Mouse (Mus musculus) myocyte (in vitro differentiated cells): ENCODE measurements at regions not wholly inside any gene's neighbourhood (a gene's known extent, or its start where the extent isn't known, plus 50 kb on each side); places are given as distances from the start of the nearest gene placed in this dataset.

Experiments
- H3K27me3 ChIP-seq: one replicate; pipeline ENCODE4 v1.6.1; 2011; ENCODE audit not compliant: control insufficient read depth, insufficient read depth, insufficient read length
- H3K36me3 ChIP-seq: one replicate; pipeline ENCODE4 v1.6.1; 2011; ENCODE audit not compliant: control insufficient read depth, insufficient read depth
- H3K4me2 ChIP-seq: one replicate; pipeline ENCODE4 v1.6.1; 2011; ENCODE audit warnings: low read depth, control low read depth
- H3K4me3 ChIP-seq: one replicate; pipeline ENCODE4 v1.5.1; 2011; ENCODE audit warnings: mild to moderate bottlenecking, control low read depth, moderate library complexity
- H3K79me2 ChIP-seq: one replicate; pipeline ENCODE4 v1.6.1; 2011; ENCODE audit not compliant: control insufficient read depth, insufficient read depth
- H3ac ChIP-seq: one replicate; pipeline ENCODE4 v1.6.1; 2011; ENCODE audit not compliant: control insufficient read depth, insufficient read length
- CEBPB ChIP-seq: IDR thresholded peaks from 2 replicates; pipeline ENCODE4 v1.6.1; 2011; ENCODE audit warnings: mild to moderate bottlenecking, moderate library complexity; ENCODE audit not compliant: poor library complexity, insufficient read depth, severe bottlenecking
- E2F4 ChIP-seq: IDR thresholded peaks from one replicate; pipeline ENCODE4 v1.6.1; 2011; ENCODE audit warnings: mild to moderate bottlenecking, control low read depth, moderate library complexity; ENCODE audit not compliant: insufficient read depth
- MAX ChIP-seq: IDR thresholded peaks from one replicate; pipeline ENCODE4 v1.6.1; 2011; ENCODE audit warnings: low read depth, mild to moderate bottlenecking, control low read depth
- MYOD1 ChIP-seq, 3 experiments: IDR thresholded peaks; one replicate each; pipeline ENCODE4 v1.6.1; 2011; ENCODE audit warnings: control low read depth in 2 of 3, low read depth in 2 of 3, mild to moderate bottlenecking in 2 of 3, moderate library complexity in 1 of 3; ENCODE audit not compliant: insufficient read length in 2 of 3, control insufficient read depth in 1 of 3
- MYOG ChIP-seq, 3 experiments: IDR thresholded peaks; one replicate each; pipeline ENCODE4 v1.6.1; 2011; ENCODE audit warnings: control low read depth in 2 of 3, low read depth in 2 of 3, mild to moderate bottlenecking in 2 of 3; ENCODE audit not compliant: insufficient read length in 2 of 3, control insufficient read depth in 1 of 3, insufficient read depth in 1 of 3
- POLR2A ChIP-seq: IDR thresholded peaks from one replicate; pipeline ENCODE4 v1.6.1; 2011; ENCODE audit warnings: low read depth, mild to moderate bottlenecking, control low read depth, moderate library complexity; ENCODE audit not compliant: insufficient read length
- POLR2AphosphoS2 ChIP-seq: IDR thresholded peaks from one replicate; pipeline ENCODE4 v1.6.1; 2011; ENCODE audit warnings: low read depth, control low read depth; ENCODE audit not compliant: insufficient read length
- REST ChIP-seq: IDR thresholded peaks from one replicate; pipeline ENCODE4 v1.6.1; 2011; ENCODE audit warnings: mild to moderate bottlenecking, control low read depth, moderate library complexity; ENCODE audit not compliant: insufficient read depth, insufficient read length
- SRF ChIP-seq: IDR thresholded peaks from one replicate; pipeline ENCODE4 v1.6.1; 2011; ENCODE audit warnings: low read depth; ENCODE audit not compliant: control insufficient read depth, insufficient read length
- TCF12 ChIP-seq: IDR thresholded peaks from one replicate; pipeline ENCODE4 v1.6.1; 2011; ENCODE audit warnings: mild to moderate bottlenecking, control low read depth; ENCODE audit not compliant: poor library complexity, insufficient read depth, severe bottlenecking
- TCF3 ChIP-seq: IDR thresholded peaks from one replicate; pipeline ENCODE4 v1.6.1; 2011; ENCODE audit warnings: low read depth, control low read depth; ENCODE audit not compliant: insufficient read length
- USF1 ChIP-seq: IDR thresholded peaks from one replicate; pipeline ENCODE4 v1.6.1; 2011; ENCODE audit warnings: low read depth, mild to moderate bottlenecking, control low read depth, moderate library complexity

DNA sequence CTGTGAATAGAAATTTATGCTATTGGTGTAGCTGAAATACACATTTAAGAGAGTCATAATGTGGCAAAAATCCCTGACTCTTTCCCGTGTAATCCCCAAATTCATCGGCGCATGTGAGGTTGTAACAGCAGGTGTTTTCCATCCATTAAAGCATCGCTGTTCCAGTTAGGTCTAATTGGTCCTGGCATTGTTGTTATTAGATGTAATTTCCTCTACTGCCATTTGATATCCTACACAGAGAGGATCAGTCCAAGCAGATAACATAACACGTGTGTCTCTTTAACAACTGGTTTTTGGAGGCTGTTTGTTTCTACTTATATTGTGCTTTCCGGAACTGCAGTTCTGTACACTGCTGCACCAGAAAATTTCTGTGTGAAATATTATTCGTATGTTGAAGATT, 101.8 kb downstream of the Vgll3 start:
- H3K4me2 ChIP-seq = no peak overlapping the region
- H3K36me3 ChIP-seq = no peaks in the 10 kb centered on the region
- TF ChIP-seq TCF3 (no peak), REST (no peak), USF1 (no peak), MYOG (IDR thresholded peaks at IDR 0.05; ENCODE audit: control insufficient read depth in 1 of 3, insufficient read depth in 1 of 3, insufficient read length in 2 of 3, low read depth in 2 of 3) (no peak), CEBPB (no peak), SRF (no peak), MYOD1 (IDR thresholded peaks at IDR 0.05; ENCODE audit: control insufficient read depth in 1 of 3, insufficient read length in 2 of 3, low read depth in 2 of 3) (no peak), POLR2AphosphoS2 (no peak), POLR2A (no peak), TCF12 (no peak), E2F4 (no peak), MAX (no peak)
- H3K4me3 ChIP-seq = no peak overlapping the region
- no peaks in the 10 kb centered on the region for H3K27me3 ChIP-seq
- H3ac ChIP-seq = no peak overlapping the region
- no peaks in the 10 kb centered on the region for H3K79me2 ChIP-seq

DNA sequence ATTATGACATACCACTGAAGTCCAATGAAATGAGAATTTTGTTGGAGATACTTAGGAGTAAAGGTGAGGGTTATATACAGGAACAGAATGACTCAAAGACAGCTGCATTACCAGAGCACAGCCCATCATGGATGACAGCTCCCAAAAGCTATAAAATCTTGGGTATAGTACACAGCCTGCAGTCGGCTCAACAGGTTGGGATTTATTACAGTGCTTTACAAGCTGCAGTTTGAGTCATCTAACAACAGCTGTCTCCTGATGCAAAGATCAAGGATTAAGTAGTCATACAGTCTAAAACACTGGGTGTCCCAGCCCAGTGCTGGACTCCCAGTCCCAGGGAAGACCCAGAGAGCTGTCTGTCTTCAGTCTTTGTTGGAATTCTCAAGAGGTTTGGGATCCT, 110.9 kb downstream of the Vgll3 start:
- H3K4me3 ChIP-seq = no peak overlapping the region
- peak overlapping the region; percentile 50 for H3K4me2 ChIP-seq
- no peaks in the 10 kb centered on the region for H3K36me3 ChIP-seq
- H3ac ChIP-seq = no peak overlapping the region
- H3K79me2 ChIP-seq = no peaks in the 10 kb centered on the region
- no peaks in the 10 kb centered on the region for H3K27me3 ChIP-seq
- peak; percentile 8 to 76 (median 68) for TF ChIP-seq MYOD1 (IDR thresholded peaks at IDR 0.05; ENCODE audit: control insufficient read depth in 1 of 3, insufficient read length in 2 of 3, low read depth in 2 of 3)
- TF ChIP-seq POLR2A = no peak
- no peak for TF ChIP-seq E2F4
- no peak for TF ChIP-seq USF1
- TF ChIP-seq SRF = no peak
- peak in 1 of 3 experiments; percentile 15 for TF ChIP-seq MYOG (IDR thresholded peaks at IDR 0.05; ENCODE audit: control insufficient read depth in 1 of 3, insufficient read depth in 1 of 3, insufficient read length in 2 of 3, low read depth in 2 of 3)
- no peak for TF ChIP-seq REST
- TF ChIP-seq TCF3 = peak; percentile 5
- no peak for TF ChIP-seq MAX
- TF ChIP-seq CEBPB = peak; percentile 50; the same call in 1 of the 2 replicates
- no peak for TF ChIP-seq POLR2AphosphoS2
- TF ChIP-seq TCF12 = peak; percentile 28

DNA sequence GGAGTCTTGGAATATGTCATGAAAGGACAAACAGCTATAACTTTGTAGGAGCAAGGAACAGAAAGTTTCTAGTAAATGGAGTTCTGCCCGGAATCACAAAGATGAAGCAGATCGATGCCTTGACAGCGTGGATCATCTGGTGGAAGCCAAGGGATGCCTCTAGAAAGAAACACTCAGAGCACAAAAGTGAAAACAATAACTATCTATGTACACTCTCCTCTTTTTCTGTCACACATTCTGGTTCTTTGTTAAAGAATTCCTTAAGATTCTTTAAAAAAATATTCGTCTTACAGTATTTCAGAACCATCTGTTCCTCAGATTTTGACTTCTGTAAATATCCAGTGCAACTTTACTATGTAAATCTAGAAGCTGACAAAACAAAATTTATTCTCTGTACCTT, 148.8 kb downstream of the Vgll3 start:
- no peaks in the 10 kb centered on the region for H3K27me3 ChIP-seq
- H3K36me3 ChIP-seq = no peaks in the 10 kb centered on the region
- H3K4me3 ChIP-seq = no peak overlapping the region
- H3ac ChIP-seq = no peak overlapping the region
- H3K79me2 ChIP-seq = no peaks in the 10 kb centered on the region
- no peak for TF ChIP-seq TCF12
- TF ChIP-seq MYOD1 (IDR thresholded peaks at IDR 0.05; ENCODE audit: control insufficient read depth in 1 of 3, insufficient read length in 2 of 3, low read depth in 2 of 3) = no peak
- TF ChIP-seq E2F4 = no peak
- no peak for TF ChIP-seq TCF3
- no peak for TF ChIP-seq CEBPB
- no peak for TF ChIP-seq MAX
- TF ChIP-seq MYOG (IDR thresholded peaks at IDR 0.05; ENCODE audit: control insufficient read depth in 1 of 3, insufficient read depth in 1 of 3, insufficient read length in 2 of 3, low read depth in 2 of 3) = no peak
- no peak for TF ChIP-seq POLR2A
- TF ChIP-seq SRF = no peak
- no peak for TF ChIP-seq REST
- TF ChIP-seq POLR2AphosphoS2 = no peak
- TF ChIP-seq USF1 = no peak
- H3K4me2 ChIP-seq = no peak overlapping the region

DNA sequence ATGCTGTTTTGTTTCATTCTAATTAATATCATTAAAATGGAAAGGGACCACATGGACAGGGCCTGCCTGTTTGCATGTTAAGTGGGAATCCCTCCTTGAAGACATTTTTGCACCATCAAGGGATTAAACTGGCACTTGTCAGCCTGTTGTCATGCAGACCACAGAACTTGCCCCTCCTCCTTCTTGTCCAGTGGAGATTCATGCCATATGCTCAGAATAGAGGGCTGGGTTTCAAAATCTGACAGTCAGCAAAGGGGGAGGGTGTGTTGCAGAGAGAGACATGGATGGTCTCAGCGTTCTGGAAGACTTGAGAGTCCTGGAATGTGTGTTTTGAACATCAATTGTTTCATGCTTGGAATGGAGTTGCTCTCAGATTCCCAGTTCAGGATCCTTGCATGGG, 149.2 kb downstream of the Vgll3 start:
- TF ChIP-seq SRF (no peak), E2F4 (no peak), USF1 (no peak), MAX (no peak), POLR2A (no peak)
- no peaks in the 10 kb centered on the region for H3K79me2 ChIP-seq
- H3ac ChIP-seq = no peak overlapping the region
- no peak overlapping the region for H3K4me2 ChIP-seq
- H3K4me3 ChIP-seq = no peak overlapping the region
- no peaks in the 10 kb centered on the region for H3K27me3 ChIP-seq
- H3K36me3 ChIP-seq = no peaks in the 10 kb centered on the region

DNA sequence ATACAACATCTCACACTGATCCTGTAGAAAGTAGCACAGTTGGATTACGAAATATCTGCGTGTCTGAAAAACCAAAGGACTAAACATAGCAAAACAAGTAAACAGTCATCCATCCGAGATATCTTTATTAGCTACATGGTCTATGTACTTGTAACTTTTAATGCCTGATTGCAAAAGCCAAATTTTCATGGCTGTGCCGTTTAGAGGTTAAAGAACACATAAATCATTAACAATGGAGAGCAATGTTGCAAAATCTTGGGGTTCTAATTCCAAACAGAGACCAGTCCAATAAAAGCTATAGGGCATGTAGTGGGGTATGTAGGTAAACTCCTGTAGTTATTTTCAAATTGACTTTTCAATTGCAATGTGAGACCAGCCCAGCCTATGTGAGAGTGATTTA, 162.0 kb downstream of the Vgll3 start:
- TF ChIP-seq MYOG (IDR thresholded peaks at IDR 0.05; ENCODE audit: control insufficient read depth in 1 of 3, insufficient read depth in 1 of 3, insufficient read length in 2 of 3, low read depth in 2 of 3) = no peak
- TF ChIP-seq MYOD1 (IDR thresholded peaks at IDR 0.05; ENCODE audit: control insufficient read depth in 1 of 3, insufficient read length in 2 of 3, low read depth in 2 of 3) = no peak
- no peak overlapping the region for H3ac ChIP-seq

More for the DNA sequence above, 162.0 kb downstream of the Vgll3 start:
- no peaks in the 10 kb centered on the region for H3K27me3 ChIP-seq
- H3K4me2 ChIP-seq = no peak overlapping the region
- H3K36me3 ChIP-seq = no peaks in the 10 kb centered on the region
- no peak overlapping the region for H3K4me3 ChIP-seq
- no peaks in the 10 kb centered on the region for H3K79me2 ChIP-seq
